Mouse (Mus musculus) layer of hippocampus, adult 11-12 months (tissue): ENCODE results near the gene Gtsf1.

Source experiments
- DNase-seq: peaks from one replicate; pipeline ENCODE4 v3.0.0; 2022; ENCODE audit warnings: low spot score

The Gtsf1 gene

DNA sequence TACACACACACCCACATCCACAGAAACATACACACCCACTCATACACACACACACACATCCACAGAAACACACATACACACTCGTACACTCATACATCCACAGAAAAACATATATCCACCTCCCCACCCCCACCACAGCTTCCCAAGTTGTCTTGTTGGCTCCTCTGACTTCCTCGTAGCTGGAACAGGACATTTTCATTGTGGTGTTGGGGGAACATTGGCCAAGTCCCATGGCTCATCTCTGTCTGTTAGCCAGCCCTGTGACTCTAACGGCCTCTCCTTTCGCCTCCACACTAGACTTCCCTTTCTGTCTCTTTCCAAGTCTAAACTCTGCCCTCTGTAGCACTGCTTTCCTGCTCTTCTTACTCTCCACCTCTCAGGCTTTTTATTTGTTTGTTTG, 72.5 kb downstream of the Gtsf1 start:
- DNase-seq, result no peak

GRCm38 (mm10) chr15:103356130-103356529, 74.1 kb downstream of the Gtsf1 start:
- DNase-seq, result no peak

DNA sequence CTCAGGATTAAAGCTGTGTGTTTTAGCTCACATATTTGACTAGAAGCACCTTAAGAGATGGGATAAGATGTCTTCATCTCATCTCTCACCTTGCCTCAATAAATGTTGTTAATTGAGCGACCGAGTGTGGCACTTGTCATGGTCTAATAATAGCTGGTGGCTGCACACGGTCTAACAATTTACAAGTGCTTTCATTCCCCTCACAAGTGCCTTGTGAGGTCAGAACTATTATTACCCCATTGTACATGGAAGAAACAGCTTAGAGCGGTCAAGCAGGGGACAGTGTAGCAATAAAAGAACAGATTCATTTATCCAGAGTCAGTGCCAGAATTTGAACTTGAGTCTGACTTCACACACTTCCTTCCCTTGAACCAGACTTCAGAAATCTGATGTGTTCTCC, 74.8 kb downstream of the Gtsf1 start:
- DNase-seq, result no peak

DNA sequence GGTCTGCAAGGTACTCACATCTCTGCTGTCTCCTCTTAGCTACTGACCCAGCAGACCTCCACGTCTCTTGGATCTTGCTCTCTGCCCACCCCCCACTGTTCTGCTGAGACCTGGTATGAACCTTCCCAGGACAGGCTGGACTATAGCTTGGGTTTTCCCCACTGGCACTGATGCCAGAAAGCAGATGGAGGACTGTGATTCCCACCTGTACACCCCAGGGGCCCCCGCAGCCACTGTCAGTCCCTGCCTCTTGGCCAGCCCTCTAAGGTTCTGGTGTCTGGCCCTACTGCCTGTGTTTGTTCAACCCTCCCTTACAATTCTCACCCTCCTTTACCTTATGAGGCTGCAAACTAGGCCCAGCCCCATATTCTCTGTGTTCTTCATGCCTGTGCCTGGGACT, 75.6 kb downstream of the Gtsf1 start:
- DNase-seq, result no peak

GRCm38 (mm10) chr15:103353511-103354256, 76.6 kb downstream of the Gtsf1 start:
- DNase-seq, result no peak

DNA sequence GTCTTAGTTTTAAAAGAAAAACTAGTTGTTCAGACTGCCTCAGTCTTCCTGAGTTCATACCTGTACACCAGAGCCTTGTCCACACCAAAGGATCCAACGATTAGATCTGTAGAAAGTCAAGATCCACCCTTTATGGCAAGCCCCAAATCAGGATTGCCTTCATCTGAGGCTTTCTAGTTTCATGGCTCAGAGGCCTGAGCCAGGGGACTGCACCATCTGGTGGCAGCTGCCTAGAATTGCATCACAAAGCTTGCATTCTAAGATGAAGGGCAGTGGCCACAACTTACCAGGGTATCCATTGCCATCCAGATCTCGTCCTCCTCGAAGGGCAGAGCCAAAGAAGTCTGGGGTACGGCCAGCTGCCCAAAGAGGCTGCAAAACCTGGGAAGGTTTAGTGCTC, 77.4 kb downstream of the Gtsf1 start:
- no peak for DNase-seq
